23 mouse cellular contexts compared by ENCODE assay signal in genomic region chr3:98199747-98200146, GRCm38 (mm10). TPM values are rescaled to one million over a fixed set of nuclear protein-coding genes. Genes with fewer than 3 reads are reported as not detected.
DNase-seq lines count a peak whose midpoint lies in the region; ATAC-seq lines count a peak whose summit lies in the region.
"Had no signal": no experiment of that assay in that cellular context is flagged by ENCODE, and none has a peak within 500 bp of the region (broad histone marks: within the 10 kb centered on the region; RNA-seq: fewer than 3 reads in every experiment).

No protein-coding gene starts in this region.

- no peak for ATAC-seq in heart, embryonic 12.5 days (ENCODE audit: insufficient number of reproducible peaks, low FRiP score)
- peak; percentile 51 for ATAC-seq in megakaryocyte progenitor cell, adult 5-6 weeks (replicated peaks; ENCODE audit: poor library complexity)
- no peak for ATAC-seq in forebrain, embryonic 16.5 days
- ATAC-seq: inflammation-experienced regulatory T-cells, adult 6 months had no signal

- no peak overlapping the region for H3K4me2 ChIP-seq in heart, embryonic 12.5 days
- no peak overlapping the region for H3K4me2 ChIP-seq in forebrain, embryonic 16.5 days (ENCODE audit: low read length)
- H3K4me2 ChIP-seq: limb, embryonic 15.5 days; lung, embryonic 14.5 days; neural tube, embryonic 13.5 days; stomach, embryonic 15.5 days had no signal

- no peaks in the 10 kb centered on the region for H3K36me3 ChIP-seq in heart, embryonic 12.5 days
- H3K36me3 ChIP-seq in forebrain, embryonic 16.5 days (ENCODE audit: control insufficient read depth, insufficient read depth): no peaks in the 10 kb centered on the region
- H3K36me3 ChIP-seq: limb, embryonic 15.5 days; neural tube, embryonic 13.5 days; stomach, embryonic 15.5 days had no signal

- peak; percentile 38 to 67 for DNase-seq in heart, adult 18-20 months
- peak; percentile 10 for DNase-seq in lung, postnatal 36 days
- no peak for DNase-seq in lung, adult 18-20 months
- no peak for DNase-seq in left cerebral cortex, adult 11 months (ENCODE audit: low spot score)
- DNase-seq: cerebellum, postnatal 14 days; lung, embryonic 14.5 days; spleen, adult 18-20 months; thymus, postnatal 14 days had no signal

- H3K9me3 ChIP-seq in heart, embryonic 12.5 days (replicated peaks): no peaks in the 10 kb centered on the region
- H3K9me3 ChIP-seq in forebrain, embryonic 16.5 days (ENCODE audit: control insufficient read depth, low read length): no peaks in the 10 kb centered on the region
- H3K9me3 ChIP-seq: limb, embryonic 15.5 days; megakaryocyte, embryonic 14.5 days; neural tube, embryonic 13.5 days; stomach, embryonic 15.5 days had no signal

- no peak overlapping the region for H3K9ac ChIP-seq in heart, embryonic 12.5 days
- H3K9ac ChIP-seq in forebrain, embryonic 16.5 days (replicated peaks; ENCODE audit: low read depth, low read length): no peak overlapping the region
- H3K9ac ChIP-seq: limb, embryonic 15.5 days; lung, embryonic 14.5 days; neural tube, embryonic 13.5 days; stomach, embryonic 15.5 days had no signal

- H3K4me3 ChIP-seq in heart, embryonic 12.5 days: no peak overlapping the region
- H3K4me3 ChIP-seq in forebrain, embryonic 16.5 days (replicated peaks; ENCODE audit: low read length): no peak overlapping the region
- H3K4me3 ChIP-seq: limb, embryonic 15.5 days; megakaryocyte, embryonic 14.5 days; neural tube, embryonic 13.5 days; stomach, embryonic 15.5 days had no signal

- H3K4me1 ChIP-seq in heart, embryonic 12.5 days (replicated peaks): peaks cover 23% of the 10 kb centered on the region
- no peaks in the 10 kb centered on the region for H3K4me1 ChIP-seq in forebrain, embryonic 16.5 days (replicated peaks; ENCODE audit: control insufficient read depth, insufficient read depth, low read length)

- no peaks in the 10 kb centered on the region for H3K27me3 ChIP-seq in heart, embryonic 12.5 days (replicated peaks)
- H3K27me3 ChIP-seq in forebrain, embryonic 16.5 days (replicated peaks; ENCODE audit: control insufficient read depth, insufficient read depth, low read length): no peaks in the 10 kb centered on the region
- H3K27me3 ChIP-seq: limb, embryonic 15.5 days; neural tube, embryonic 13.5 days; stomach, embryonic 15.5 days had no signal

- 59% methylated on average over 5 of the region's 5 CpGs for WGBS in heart, embryonic 12.5 days
- 80% methylated on average over 5 of the region's 5 CpGs for WGBS in forebrain, embryonic 16.5 days

- H3K27ac ChIP-seq in heart, embryonic 12.5 days (ENCODE audit: poor library complexity, severe bottlenecking): no peak overlapping the region
- no peak overlapping the region for H3K27ac ChIP-seq in forebrain, embryonic 16.5 days (ENCODE audit: low read length)
- H3K27ac ChIP-seq: limb, embryonic 15.5 days; neural tube, embryonic 13.5 days; stomach, embryonic 15.5 days had no signal

RNA-seq across cellular contexts. Expression of gene Reg4, which starts 22.2 kb away (rescaled TPM):
- total RNA-seq in heart, adult 18-20 months (2021): not detected
- polyA plus RNA-seq in heart, embryonic 12.5 days (2016; fragmentation: Nextera tagmentation; extraction: Ambion mirVana): not detected in 2 replicates
- not detected in 2 replicates for total RNA-seq in megakaryocyte progenitor cell, adult 5-6 weeks (2015)
- not detected in 2 replicates for total RNA-seq in megakaryocyte progenitor cell, adult 5-6 weeks (2017)
- not detected in 2 replicates for polyA plus RNA-seq in forebrain, embryonic 16.5 days (2015; fragmentation: Nextera tagmentation; extraction: Ambion mirVana)
- total RNA-seq: left cerebral cortex, adult 8-10 months; monocyte, adult 5-6 weeks had no signal
- polyA plus RNA-seq: C2C12; frontal cortex, adult 2 months; gonadal fat pad, adult 2 months; hindbrain, embryonic 11.5 days; inflammation-experienced regulatory T-cells, adult 6 months; limb, embryonic 15.5 days; lung, embryonic 14.5 days; neural tube, embryonic 13.5 days had no signal

RNA-seq across cellular contexts. Expression of gene Adam30, which starts 39.3 kb away (rescaled TPM):
- total RNA-seq in heart, adult 18-20 months (2021): not detected
- polyA plus RNA-seq in heart, embryonic 12.5 days (2016; fragmentation: Nextera tagmentation; extraction: Ambion mirVana): not detected in 2 replicates
- 0.05 TPM in 1 of 2 replicates, not detected in the other for total RNA-seq in megakaryocyte progenitor cell, adult 5-6 weeks (2015)
- total RNA-seq in megakaryocyte progenitor cell, adult 5-6 weeks (2017): not detected in 2 replicates
- polyA plus RNA-seq in forebrain, embryonic 16.5 days (2015; fragmentation: Nextera tagmentation; extraction: Ambion mirVana): not detected in 2 replicates
- total RNA-seq: left cerebral cortex, adult 8-10 months had no signal
- polyA plus RNA-seq: C2C12; frontal cortex, adult 2 months; hindbrain, embryonic 11.5 days; inflammation-experienced regulatory T-cells, adult 6 months; large intestine, adult 2 months; limb, embryonic 15.5 days; lung, embryonic 14.5 days; neural tube, embryonic 13.5 days; stomach, embryonic 15.5 days had no signal

Comparison
In these comparisons a context has a peak if more than half of its experiments do, and no peak if none do; other contexts are left out.
1. DNase-seq: peak in heart, adult 18-20 months (2 of 2) and lung, postnatal 36 days (single experiment); none in lung, adult 18-20 months (0 of 2) and left cerebral cortex, adult 11 months (single experiment).